Mouse (Mus musculus) induced T-regulatory cell, adult 2 months (primary cell): ENCODE results near the gene Abcc9.

Experiments
- DNase-seq: peaks from one replicate; pipeline ENCODE4 v3.0.0-alpha.2; 2012; ENCODE audit warnings: low read depth

Abcc9 gene

DNA sequence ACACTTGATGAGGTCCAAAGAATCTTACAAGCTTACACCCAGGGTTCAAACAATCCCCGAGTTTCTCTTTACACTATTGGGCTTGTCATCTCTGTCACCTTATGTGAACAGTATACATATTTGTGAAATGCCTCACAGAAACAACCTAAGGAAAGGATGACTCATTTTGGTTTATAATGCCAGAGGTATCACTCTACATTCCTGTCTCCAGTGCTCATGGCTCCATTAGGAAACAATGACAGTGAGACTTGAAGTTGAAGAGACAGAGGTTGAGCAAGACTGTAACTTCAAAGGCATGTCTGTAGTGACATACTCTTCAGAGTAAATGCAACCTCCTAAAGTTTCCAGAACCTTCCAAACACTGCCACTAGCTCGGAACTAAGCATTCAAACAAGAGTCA is 153.7 kb downstream of the Abcc9 start:
- DNase-seq: no peak

DNA sequence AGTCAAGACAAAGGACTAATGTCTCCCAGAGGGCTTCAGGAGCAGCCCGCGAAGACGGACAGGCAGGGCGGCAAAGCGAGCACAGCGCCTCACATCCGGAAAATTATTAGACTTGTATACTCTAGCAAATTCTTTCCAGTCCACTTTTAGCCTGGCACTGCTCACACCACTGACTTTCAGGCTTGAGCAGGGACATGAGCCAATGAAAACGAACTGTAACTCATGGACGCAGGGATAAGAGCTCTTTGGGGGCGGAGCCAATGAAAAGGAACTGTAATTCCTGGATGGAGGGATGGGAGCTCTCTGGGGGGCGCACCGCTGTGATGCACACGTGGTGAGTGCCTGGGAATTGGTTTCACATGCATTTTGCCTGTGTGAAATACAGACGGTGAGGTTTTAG is 157.0 kb downstream of the Abcc9 start:
- DNase-seq: no peak

DNA sequence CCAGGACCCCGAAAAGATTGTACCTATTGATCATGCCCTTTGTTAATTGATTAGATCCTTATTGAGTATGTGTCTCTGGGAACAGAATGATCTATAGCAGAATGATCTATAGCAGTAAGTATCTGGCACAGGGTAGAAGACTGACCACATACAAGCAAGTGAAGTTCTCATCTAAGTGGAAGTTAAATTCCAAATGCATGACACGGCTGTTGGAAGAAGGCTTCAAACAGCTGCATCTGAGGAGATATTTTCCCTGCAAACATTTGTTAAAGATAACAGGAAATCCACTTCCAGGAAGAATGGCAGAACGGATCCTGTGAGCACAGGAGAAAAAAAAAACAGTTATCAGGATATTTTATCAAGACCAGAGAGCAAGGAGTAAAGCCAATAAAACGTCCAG is 158.5 kb downstream of the Abcc9 start:
- DNase-seq: no peak

DNA sequence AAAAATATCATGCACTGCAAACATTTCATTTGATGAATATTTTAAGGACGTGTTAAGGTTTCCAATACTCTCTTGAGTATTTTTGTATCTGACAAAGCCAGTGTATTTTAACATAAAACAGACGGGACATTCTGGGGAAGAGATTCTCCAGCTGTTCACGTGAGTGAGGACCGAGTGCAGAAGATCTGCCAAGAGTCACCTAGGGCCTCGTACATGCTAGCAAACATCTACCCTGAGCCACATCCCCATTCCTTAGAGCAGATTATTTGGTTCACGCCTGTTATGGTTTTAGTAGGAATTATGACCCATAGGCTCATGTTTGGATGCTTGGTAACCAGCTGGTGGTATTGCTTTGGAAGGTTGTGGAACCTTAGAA is 159.3 kb downstream of the Abcc9 start:
- DNase-seq: no peak

DNA sequence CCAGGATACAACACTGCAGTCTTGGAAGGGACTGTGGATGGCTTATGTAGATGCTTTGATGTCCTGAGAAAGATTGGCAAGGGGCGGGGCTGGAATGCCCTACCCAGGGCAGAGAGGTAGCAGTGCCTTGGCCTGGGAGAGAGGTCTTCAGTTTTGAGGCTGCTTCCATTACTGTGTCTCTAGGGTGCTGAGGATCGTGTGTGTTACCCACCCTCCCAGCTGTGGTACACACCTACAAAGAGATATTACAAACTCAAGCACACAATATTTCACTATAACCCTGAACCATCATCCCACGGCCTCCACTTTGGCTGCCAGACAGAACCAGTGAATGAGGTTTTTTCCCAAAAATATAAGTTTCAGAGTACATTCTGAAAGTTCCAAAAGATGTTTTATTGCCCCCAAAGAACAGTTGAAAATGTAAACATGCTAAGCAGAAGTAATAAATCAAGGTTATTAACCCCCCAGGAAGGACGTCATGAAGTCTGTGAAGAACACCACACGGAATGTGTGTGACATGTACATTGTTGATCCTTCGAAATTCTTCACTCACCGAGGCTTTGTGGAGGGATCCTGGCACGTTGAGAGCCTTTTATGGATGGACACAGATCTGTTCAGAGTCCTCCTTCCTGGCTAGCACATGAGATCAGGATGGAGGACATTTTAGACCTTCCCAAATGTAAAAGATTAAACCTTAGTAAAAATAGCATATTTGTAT is 159.9 kb downstream of the Abcc9 start:
- DNase-seq: no peak

DNA sequence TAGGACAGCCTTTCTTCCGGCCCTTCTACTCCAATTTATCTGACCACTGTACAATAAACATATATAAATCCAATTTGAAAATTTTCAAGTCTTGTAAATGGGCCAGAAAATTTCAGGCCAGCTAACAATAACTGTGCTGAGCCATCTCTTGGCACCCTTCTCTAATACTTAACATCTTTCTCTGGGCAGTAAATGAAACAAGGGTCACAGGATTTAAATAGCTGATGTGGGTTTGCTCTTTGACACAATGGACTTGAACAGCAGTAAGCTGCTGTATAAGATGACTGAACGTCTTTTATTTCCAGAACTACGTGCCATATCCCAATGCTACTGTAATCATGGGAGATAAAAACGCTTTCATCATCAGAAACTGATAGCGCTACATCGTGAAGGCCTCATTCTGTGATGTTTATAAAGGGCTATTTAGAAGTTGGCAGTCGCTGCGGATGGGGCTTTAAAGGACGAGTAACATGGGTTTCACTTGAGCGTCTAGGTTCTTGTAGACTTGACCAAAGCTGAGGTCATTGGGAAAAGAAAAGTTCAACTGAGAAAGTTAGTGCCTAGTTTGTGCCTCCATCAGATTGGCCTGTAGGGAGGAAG is 161.5 kb downstream of the Abcc9 start:
- no peak for DNase-seq

DNA sequence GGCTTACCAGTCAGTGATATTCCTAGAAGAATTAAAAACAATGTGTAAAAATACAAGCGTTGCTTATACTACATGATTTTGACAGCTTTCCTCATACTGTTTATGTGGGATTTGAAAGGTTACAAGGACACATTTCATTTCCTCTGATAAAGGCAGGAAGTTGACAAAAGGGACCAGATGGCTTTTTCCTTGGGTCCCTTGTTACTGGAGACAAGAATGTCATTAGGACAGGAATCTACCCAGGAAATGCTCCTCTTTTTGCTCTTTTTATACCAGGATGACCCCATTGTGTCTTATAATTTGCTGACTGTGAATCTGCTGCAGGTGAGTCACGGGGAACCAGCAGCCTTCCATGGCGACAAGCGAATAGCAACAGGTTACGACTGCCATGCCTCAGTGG is 162.0 kb downstream of the Abcc9 start:
- DNase-seq: no peak

DNA sequence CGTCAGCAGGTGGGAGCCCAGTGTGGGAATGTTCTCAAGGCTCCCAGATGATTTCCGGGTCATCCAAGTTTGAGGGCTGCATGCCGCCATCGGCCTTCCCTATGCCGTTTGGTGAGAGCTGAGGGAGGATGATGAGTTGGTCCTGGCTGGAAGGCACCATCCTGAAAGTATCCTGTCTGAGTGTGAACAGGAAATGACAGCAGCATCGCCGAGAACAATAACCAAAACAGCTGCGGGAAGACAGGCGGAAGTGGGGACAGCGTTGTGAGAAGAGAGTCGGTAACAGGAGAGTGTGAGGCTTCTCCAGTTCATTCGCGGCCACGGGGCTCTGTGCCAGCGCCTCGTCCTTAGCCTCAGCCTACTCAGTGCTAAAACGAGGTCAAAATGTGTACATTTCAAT is 163.6 kb downstream of the Abcc9 start:
- peak; percentile 39 for DNase-seq
